Mouse (Mus musculus) layer of hippocampus, adult 9-11 months (tissue): ENCODE results near the gene Klhl12.

Experiments used
- DNase-seq: peaks from one replicate; pipeline ENCODE4 v3.0.0; 2022

The Klhl12 gene

GRCm38 (mm10) chr1:134450201-134450600 lies 5.1 kb upstream of the Klhl12 start:
- DNase-seq = no peak

DNA sequence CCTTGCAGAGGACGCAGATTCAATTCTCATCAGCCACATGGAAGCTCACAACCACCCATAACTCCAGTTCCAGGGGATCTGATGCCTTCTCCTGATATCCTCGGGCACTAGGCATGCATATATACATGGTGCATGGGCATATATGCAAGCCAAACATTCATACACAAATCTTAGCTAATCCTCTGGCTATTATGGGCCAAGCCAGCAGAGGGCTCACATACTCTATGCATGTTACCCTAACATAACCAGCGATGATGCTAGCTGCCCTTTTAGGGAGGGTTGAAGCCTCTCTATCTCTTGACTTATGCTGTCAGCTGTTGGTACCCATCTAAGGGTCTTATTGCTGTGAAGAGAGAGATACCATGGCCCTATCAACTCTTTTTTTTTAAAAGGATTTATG lies 4.3 kb upstream of the Klhl12 start:
- DNase-seq = peak; percentile 23

DNA sequence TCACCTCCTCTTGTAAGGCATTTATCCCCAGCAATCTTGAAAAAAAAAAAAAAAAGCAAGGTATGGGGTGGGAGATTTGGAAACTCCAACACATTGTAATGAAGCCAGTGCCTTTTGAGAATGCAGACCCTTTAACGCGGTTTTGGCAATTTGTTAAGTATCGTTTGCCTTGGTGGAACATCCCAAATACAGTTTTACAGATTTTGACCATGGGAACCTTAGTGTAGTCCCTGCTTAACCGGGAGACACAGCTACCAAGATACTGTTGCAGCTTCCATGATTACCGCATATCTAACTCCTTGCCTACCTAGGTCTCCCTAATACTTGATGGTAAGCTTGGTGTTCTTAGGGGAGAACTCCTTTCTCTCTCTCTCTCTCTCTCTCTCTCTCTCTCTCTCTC lies 729 bp downstream of the Klhl12 start:
- no peak for DNase-seq

GRCm38 (mm10) chr1:134458139-134458727 lies 2.9 kb downstream of the Klhl12 start:
- DNase-seq = no peak

- no peak for DNase-seq
These were observed 5.3 kb downstream of the Klhl12 start for GRCm38 (mm10) chr1:134460294-134461284.

DNA sequence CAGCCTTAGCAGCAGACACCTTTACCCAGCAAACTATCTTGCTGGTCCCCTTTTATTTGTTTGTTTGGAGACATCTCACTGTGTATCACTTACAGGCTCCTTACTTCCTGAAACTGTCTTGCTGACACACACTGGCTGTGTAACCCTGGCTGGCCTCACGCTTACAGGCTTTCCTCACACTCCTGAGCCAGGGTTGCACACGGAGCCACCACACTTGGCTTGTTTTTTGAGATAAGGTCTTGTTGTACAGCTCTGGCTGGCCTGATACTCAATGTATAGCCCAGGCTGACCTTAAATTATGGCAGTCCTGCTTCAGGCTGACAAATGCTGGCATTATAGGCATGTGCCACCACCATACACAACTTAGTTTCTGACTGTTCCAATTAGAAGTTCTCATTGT lies 29.3 kb downstream of the Klhl12 start:
- DNase-seq = no peak

DNA sequence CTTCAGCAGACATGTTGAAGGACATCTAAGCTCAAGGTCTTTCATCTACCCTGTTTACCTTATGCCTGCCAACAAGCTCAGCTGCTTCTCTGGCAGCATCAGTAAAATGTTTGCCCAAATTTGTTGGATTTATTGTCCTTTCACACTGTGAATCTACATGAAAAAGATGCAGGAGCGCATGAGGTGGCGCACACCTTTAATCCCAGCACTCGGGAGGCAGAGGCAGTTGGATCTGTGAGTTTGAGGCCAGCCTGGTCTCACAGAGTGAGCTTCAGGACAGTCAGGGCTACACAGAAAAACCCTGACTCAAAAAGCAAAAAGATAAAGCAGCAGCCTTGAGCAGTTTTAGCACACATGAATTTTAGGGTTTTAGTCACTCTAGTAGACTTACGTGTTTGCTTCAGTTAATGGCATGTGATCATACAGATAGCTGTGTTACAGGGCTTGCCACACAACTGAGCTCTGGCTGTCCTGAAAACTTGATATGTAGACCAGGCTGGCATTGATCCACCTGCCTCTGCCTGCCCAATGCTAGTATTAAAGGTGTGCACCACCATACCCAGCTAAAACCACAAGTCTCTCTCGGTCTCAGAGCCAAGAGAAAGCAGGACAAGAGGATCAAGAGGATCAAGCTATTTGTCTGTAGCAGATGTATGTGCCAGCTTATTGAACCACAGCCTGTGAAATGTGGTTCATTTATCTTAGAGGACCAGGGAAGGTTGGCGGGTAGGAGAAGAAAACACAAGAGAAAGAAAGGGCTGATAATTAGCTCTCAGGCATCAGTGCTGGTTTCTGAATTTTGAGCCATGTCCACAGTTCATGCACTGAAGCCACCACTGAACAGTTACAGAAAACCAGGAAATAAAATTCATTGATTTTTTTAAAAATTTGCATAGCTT lies 35.8 kb downstream of the Klhl12 start:
- DNase-seq = no peak

- no peak for DNase-seq
These were observed 36.9 kb downstream of the Klhl12 start for GRCm38 (mm10) chr1:134492276-134492675.

DNA sequence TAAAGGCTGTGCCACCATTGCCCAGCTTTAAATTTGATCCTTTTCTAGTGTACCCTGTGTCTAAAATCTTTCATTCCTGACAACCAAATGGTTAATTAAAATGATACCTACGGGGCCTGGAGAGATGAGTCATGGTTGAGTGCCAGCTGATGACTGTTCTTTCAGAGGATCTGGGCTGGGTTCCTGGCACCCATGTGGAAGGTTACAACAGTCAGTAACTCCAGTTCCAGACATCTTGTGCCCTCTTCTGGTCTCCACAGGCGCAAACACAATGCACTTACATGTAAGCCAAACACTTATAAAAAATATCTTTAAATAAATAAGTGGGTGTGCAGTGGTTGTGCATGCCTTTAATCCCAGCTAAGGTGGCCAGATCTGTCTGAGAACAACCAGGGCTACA lies 38.2 kb downstream of the Klhl12 start:
- DNase-seq = no peak

- no peak for DNase-seq
These were observed 38.6 kb downstream of the Klhl12 start for GRCm38 (mm10) chr1:134493956-134494355.

- peak; percentile 99 for DNase-seq
These were observed 39.3 kb downstream of the Klhl12 start, which contains the start of gene Rabif for GRCm38 (mm10) chr1:134494428-134495215. Rabif (plus strand) TSS chr1:134494648.

GRCm38 (mm10) chr1:134495216-134495539 lies 39.8 kb downstream of the Klhl12 start:
- no peak for DNase-seq

DNA sequence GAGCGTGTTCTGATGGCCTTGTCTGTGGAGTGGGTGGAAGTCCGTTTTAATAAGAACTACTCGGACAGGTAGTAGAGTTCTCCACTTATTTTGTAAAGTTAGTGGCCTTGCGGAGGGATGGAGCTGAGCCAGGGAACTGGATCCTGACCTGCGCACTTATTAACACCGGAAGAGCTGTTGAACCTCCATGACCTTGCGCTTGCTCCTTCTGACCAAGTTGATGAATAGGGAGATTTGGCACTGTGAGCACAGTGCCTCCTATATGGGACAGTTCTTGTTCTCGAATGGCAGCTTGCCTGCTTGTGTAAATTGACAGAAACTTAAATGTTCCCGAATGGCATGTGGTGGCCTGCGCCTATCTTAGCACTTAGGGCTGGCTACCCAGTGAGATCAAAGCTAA lies 40.7 kb downstream of the Klhl12 start:
- no peak for DNase-seq

- DNase-seq = no peak
These were observed 45.6 kb downstream of the Klhl12 start for GRCm38 (mm10) chr1:134500916-134501315.

GRCm38 (mm10) chr1:134506201-134506600 lies 50.9 kb downstream of the Klhl12 start:
- no peak for DNase-seq

DNA sequence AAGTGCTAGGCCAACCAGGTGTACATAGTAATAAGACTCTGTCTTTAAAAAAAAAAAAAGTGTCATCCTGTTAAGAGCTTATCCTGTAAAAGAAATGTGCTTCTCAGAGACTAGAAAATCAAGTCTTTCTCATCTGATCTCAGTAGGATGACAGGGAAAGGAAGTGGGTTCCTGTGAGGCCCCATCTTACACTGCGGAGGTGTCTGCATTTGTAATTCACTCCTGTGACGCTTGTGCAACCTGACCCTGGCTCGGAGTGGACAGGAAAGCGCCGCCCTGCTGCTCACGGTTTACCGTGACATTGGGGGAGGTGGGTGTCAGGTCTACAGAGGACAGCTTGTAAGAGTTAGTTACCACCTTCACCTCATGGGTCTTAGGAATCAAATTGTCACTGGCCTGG lies 54.7 kb downstream of the Klhl12 start:
- DNase-seq = no peak

- DNase-seq = no peak
These were observed 56.9 kb downstream of the Klhl12 start for GRCm38 (mm10) chr1:134512183-134512582.

- no peak for DNase-seq
These were observed 57.3 kb downstream of the Klhl12 start for GRCm38 (mm10) chr1:134512584-134512983.

- DNase-seq = no peak
These were observed 58.1 kb downstream of the Klhl12 start for GRCm38 (mm10) chr1:134513312-134513860.

GRCm38 (mm10) chr1:134513876-134514590 lies 58.7 kb downstream of the Klhl12 start:
- DNase-seq = no peak

- no peak for DNase-seq
These were observed 60.6 kb downstream of the Klhl12 start for GRCm38 (mm10) chr1:134515891-134516290.
